Mouse (Mus musculus) embryo, embryonic 10.5 days (tissue): ENCODE measurements around the gene Ascc1.
A peak's percentile ranks its signal among the peaks of the same experiment; 100 is the strongest.

ENCODE experiments used
- DNase-seq: peaks from one replicate; pipeline ENCODE4 v3.0.0-alpha.2; 2015; ENCODE audit warnings: low spot score

Gene Ascc1

GRCm38 (mm10) chr10:60080171-60080570 is 77.6 kb downstream of the Ascc1 start:
- DNase-seq, result no peak

GRCm38 (mm10) chr10:60080601-60080981 is 78.0 kb downstream of the Ascc1 start:
- peak; percentile 22 for DNase-seq

- no peak for DNase-seq
Measured at GRCm38 (mm10) chr10:60080982-60081825, 78.6 kb downstream of the Ascc1 start.

- no peak for DNase-seq
Measured at GRCm38 (mm10) chr10:60081905-60082304, 79.3 kb downstream of the Ascc1 start.

GRCm38 (mm10) chr10:60084065-60084464 is 81.5 kb downstream of the Ascc1 start:
- no peak for DNase-seq

- DNase-seq, result no peak
Measured at GRCm38 (mm10) chr10:60092311-60092710, 89.7 kb downstream of the Ascc1 start.

- no peak for DNase-seq
Measured at GRCm38 (mm10) chr10:60093751-60094150, 91.1 kb downstream of the Ascc1 start.

- no peak for DNase-seq
Measured at GRCm38 (mm10) chr10:60095558-60095957, 93.0 kb downstream of the Ascc1 start.

- no peak for DNase-seq
Measured at GRCm38 (mm10) chr10:60096302-60096701, 93.7 kb downstream of the Ascc1 start.

GRCm38 (mm10) chr10:60097146-60097545 is 94.5 kb downstream of the Ascc1 start:
- no peak for DNase-seq

- no peak for DNase-seq
Measured at GRCm38 (mm10) chr10:60097774-60098173, 95.2 kb downstream of the Ascc1 start.

- peak; percentile 53 for DNase-seq
Measured at GRCm38 (mm10) chr10:60105391-60106145, 103.0 kb downstream of the Ascc1 start.

- peak; percentile 70 for DNase-seq
Measured at GRCm38 (mm10) chr10:60106146-60106530, 103.5 kb downstream of the Ascc1 start, which contains the start of gene Spock2. Spock2 (plus strand) TSS chr10:60106219.

GRCm38 (mm10) chr10:60106531-60107186 is 104.1 kb downstream of the Ascc1 start:
- peak; percentile 72 for DNase-seq

- DNase-seq, result no peak
Measured at GRCm38 (mm10) chr10:60107448-60107847, 104.8 kb downstream of the Ascc1 start.

- peak; percentile 17 for DNase-seq
Measured at GRCm38 (mm10) chr10:60108321-60109111, 105.9 kb downstream of the Ascc1 start.

GRCm38 (mm10) chr10:60109336-60109735 is 106.7 kb downstream of the Ascc1 start:
- no peak for DNase-seq

GRCm38 (mm10) chr10:60109989-60110388 is 107.4 kb downstream of the Ascc1 start:
- no peak for DNase-seq

GRCm38 (mm10) chr10:60110908-60111475 is 108.4 kb downstream of the Ascc1 start:
- DNase-seq, result no peak

- no peak for DNase-seq
Measured at GRCm38 (mm10) chr10:60113965-60114690, 111.5 kb downstream of the Ascc1 start.
